8 mouse cellular contexts compared by ENCODE assay signal in the genomic region with DNA sequence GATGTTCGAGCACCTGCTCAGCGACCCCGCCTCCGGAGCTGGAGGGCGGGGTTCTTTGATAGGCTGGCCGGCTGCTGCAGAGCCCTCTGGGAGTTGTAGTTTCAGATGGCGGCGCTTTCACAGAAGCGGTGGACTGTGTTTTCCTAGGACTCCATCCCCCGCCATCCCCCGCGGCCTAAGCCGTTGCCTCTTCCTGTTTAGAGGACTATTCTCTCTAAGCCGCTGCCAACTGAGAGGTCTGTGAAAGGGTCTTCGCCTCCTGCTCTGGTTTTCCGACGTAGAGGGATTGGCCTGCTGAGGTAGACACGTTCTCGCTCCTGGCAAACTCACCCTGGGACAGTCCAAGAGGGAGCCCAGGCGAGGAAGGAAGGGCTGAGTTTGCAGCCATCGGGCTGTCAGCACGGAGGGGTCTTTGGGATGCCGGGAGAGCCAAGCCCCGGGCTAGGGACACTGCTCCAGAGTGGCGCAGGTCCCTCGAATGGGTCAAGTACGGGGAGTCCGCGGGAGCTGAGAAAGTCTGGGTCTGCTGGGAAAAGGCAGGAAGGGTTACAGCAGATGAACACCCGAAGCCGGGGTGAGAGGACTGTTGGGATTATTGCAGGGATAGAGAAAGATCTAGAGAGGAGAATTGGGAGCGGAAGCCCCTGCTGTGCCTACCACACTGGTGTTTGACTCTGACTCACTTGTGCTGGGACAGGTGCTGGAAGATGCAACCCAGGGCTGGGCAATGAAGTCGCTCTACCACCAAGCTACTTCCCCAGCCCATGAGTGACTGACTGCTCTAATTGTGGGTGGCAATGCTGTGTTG. TPM values are rescaled to one million over a fixed set of nuclear protein-coding genes. Genes with fewer than 3 reads are reported as not detected.
A peak's percentile ranks its signal among the peaks of the same experiment; 100 is the strongest.
DNase-seq lines count a peak whose midpoint lies in the region; ATAC-seq and TF ChIP-seq lines count a peak whose summit lies in the region.

A gene (plus strand): TSS at position 178 of the 808 bp plus-strand sequence.

- TF ChIP-seq CTCF in liver, embryonic 14.5 days (IDR thresholded peaks at IDR 0.05; ENCODE audit: low read depth): no peak
- TF ChIP-seq CTCF in stomach, postnatal 0 days (IDR thresholded peaks at IDR 0.05; ENCODE audit: low read depth): peak; percentile 19; the same call in 1 of the 2 replicates

- ATAC-seq in CD4-positive, CD25-positive, alpha-beta regulatory T cell, adult 4 months: peak; percentile 98
- ATAC-seq in heart, embryonic 15.5 days (replicated peaks; ENCODE audit: insufficient number of reproducible peaks, insufficient read depth, low FRiP score, low read depth): peak; percentile 98
- ATAC-seq in liver, embryonic 14.5 days (ENCODE audit: insufficient read depth): peak; percentile 99
- peak; percentile 98 for ATAC-seq in neural tube, embryonic 11.5 days (ENCODE audit: insufficient read depth, low FRiP score, low TSS enrichment)
- ATAC-seq in stomach, postnatal 0 days (ENCODE audit: low FRiP score, low TSS enrichment): peak; percentile 97

- peak within 1 kb of the TSS; percentile 85 for H3K9ac ChIP-seq in heart, embryonic 15.5 days
- peak within 1 kb of the TSS; percentile 99 for H3K9ac ChIP-seq in liver, embryonic 14.5 days (replicated peaks)
- H3K9ac ChIP-seq in neural tube, embryonic 11.5 days (ENCODE audit: low read length): peak within 1 kb of the TSS; percentile 70
- peak within 1 kb of the TSS; percentile 82 for H3K9ac ChIP-seq in stomach, postnatal 0 days (ENCODE audit: low read length)

- H3K4me3 ChIP-seq in forebrain, embryonic 10.5 days: peak within 1 kb of the TSS; percentile 84
- peak within 1 kb of the TSS; percentile 82 for H3K4me3 ChIP-seq in heart, embryonic 15.5 days
- H3K4me3 ChIP-seq in liver, embryonic 14.5 days (ENCODE audit: insufficient read depth in 1 of 2, low read depth in 2 of 2, low read length in 2 of 2): peak within 1 kb of the TSS; percentile 98 to 99
- peak within 1 kb of the TSS; percentile 80 for H3K4me3 ChIP-seq in neural tube, embryonic 11.5 days (ENCODE audit: low read depth, low read length)
- peak within 1 kb of the TSS; percentile 85 for H3K4me3 ChIP-seq in stomach, postnatal 0 days (ENCODE audit: low read depth, low read length)

- WGBS in forebrain, embryonic 10.5 days: under 1% methylated on average over 33 of the region's 33 CpGs
- WGBS in heart, embryonic 15.5 days: under 1% methylated on average over 33 of the region's 33 CpGs
- 1% methylated on average over 33 of the region's 33 CpGs for WGBS in liver, embryonic 14.5 days (ENCODE audit: insufficient replicate concordance)
- WGBS in neural tube, embryonic 11.5 days: under 1% methylated on average over 33 of the region's 33 CpGs
- under 1% methylated on average over 33 of the region's 33 CpGs for WGBS in stomach, postnatal 0 days

- peak within 1 kb of the TSS; percentile 82 for H3K27ac ChIP-seq in forebrain, embryonic 10.5 days
- H3K27ac ChIP-seq in heart, embryonic 15.5 days: peak within 1 kb of the TSS; percentile 77
- H3K27ac ChIP-seq in liver, embryonic 14.5 days: peak within 1 kb of the TSS; percentile 71
- no peak within 1 kb of the TSS for H3K27ac ChIP-seq in neural tube, embryonic 11.5 days (ENCODE audit: low read depth, low read length)
- H3K27ac ChIP-seq in stomach, postnatal 0 days (replicated peaks): peak within 1 kb of the TSS; percentile 63

- no peak for TF ChIP-seq EP300 in liver, embryonic 14.5 days (IDR thresholded peaks at IDR 0.05; ENCODE audit: low read depth)
- TF ChIP-seq EP300 in stomach, postnatal 0 days (optimal IDR thresholded peaks at IDR 0.05): no peak

- peak; percentile 85 for DNase-seq in c-Kit-negative CD71-positive TER-119-positive erythroid progenitor cells, embryonic 14.5 days (ENCODE audit: low read depth, low spot score)
- peak; percentile 93 for DNase-seq in forebrain, embryonic 10.5 days (ENCODE audit: extremely low spot score, low spot score)
- DNase-seq in kidney, postnatal 25 days: peak; percentile 95 to 97
- DNase-seq in liver, embryonic 14.5 days (ENCODE audit: low read depth in 3 of 3, low spot score in 3 of 3): peak; percentile 89 to 91 (median 89)
- peak; percentile 92 for DNase-seq in neural tube, embryonic 11.5 days (ENCODE audit: low spot score)
- peak; percentile 94 for DNase-seq in stomach, postnatal 0 days (ENCODE audit: low spot score)

- H3K36me3 ChIP-seq in forebrain, embryonic 10.5 days (replicated peaks): no peaks in the 10 kb centered on the region
- H3K36me3 ChIP-seq in heart, embryonic 15.5 days: no peaks in the 10 kb centered on the region
- no peaks in the 10 kb centered on the region for H3K36me3 ChIP-seq in liver, embryonic 14.5 days (replicated peaks; ENCODE audit: control insufficient read depth, insufficient read depth, low read depth)
- H3K36me3 ChIP-seq in neural tube, embryonic 11.5 days (ENCODE audit: control insufficient read depth, insufficient read depth, low read length): no peaks in the 10 kb centered on the region
- H3K36me3 ChIP-seq in stomach, postnatal 0 days (ENCODE audit: control insufficient read depth, insufficient read depth, low read length): no peaks in the 10 kb centered on the region

- peaks cover 15% of the 10 kb centered on the region for H3K4me1 ChIP-seq in forebrain, embryonic 10.5 days
- H3K4me1 ChIP-seq in heart, embryonic 15.5 days (replicated peaks): peaks cover 11% of the 10 kb centered on the region
- peaks cover 4 to 5% of the 10 kb centered on the region in 2 experiments; a peak in 3 of 4 replicates for H3K4me1 ChIP-seq in liver, embryonic 14.5 days (replicated peaks; ENCODE audit: control insufficient read depth in 2 of 2, insufficient read depth in 2 of 2, low read length in 1 of 2)
- H3K4me1 ChIP-seq in neural tube, embryonic 11.5 days (ENCODE audit: control insufficient read depth, insufficient read depth, low read length): 0 out of 2 replicates have a peak, but pooled peaks cover 9% of the 10 kb centered on the region
- H3K4me1 ChIP-seq in stomach, postnatal 0 days (replicated peaks; ENCODE audit: control insufficient read depth, insufficient read depth): no peaks in the 10 kb centered on the region

- no peaks in the 10 kb centered on the region for H3K9me3 ChIP-seq in forebrain, embryonic 10.5 days
- no peaks in the 10 kb centered on the region for H3K9me3 ChIP-seq in heart, embryonic 15.5 days (replicated peaks)
- H3K9me3 ChIP-seq in liver, embryonic 14.5 days (ENCODE audit: control insufficient read depth, low read length): no peaks in the 10 kb centered on the region
- no peaks in the 10 kb centered on the region for H3K9me3 ChIP-seq in neural tube, embryonic 11.5 days (ENCODE audit: control insufficient read depth, low read length)
- H3K9me3 ChIP-seq in stomach, postnatal 0 days (ENCODE audit: control insufficient read depth, low read length): no peaks in the 10 kb centered on the region

- peak within 1 kb of the TSS; percentile 91 for H3K4me2 ChIP-seq in heart, embryonic 15.5 days
- H3K4me2 ChIP-seq in liver, embryonic 14.5 days (ENCODE audit: low read depth): peak within 1 kb of the TSS; percentile 91
- peak within 1 kb of the TSS; percentile 75 for H3K4me2 ChIP-seq in neural tube, embryonic 11.5 days (ENCODE audit: low read depth)
- peak within 1 kb of the TSS; percentile 97 for H3K4me2 ChIP-seq in stomach, postnatal 0 days (replicated peaks; ENCODE audit: low read depth)

- no peaks in the 10 kb centered on the region for H3K27me3 ChIP-seq in forebrain, embryonic 10.5 days (ENCODE audit: poor library complexity, severe bottlenecking)
- no peaks in the 10 kb centered on the region for H3K27me3 ChIP-seq in heart, embryonic 15.5 days
- H3K27me3 ChIP-seq in liver, embryonic 14.5 days (ENCODE audit: control insufficient read depth, insufficient read depth, low read length): no peaks in the 10 kb centered on the region
- H3K27me3 ChIP-seq in neural tube, embryonic 11.5 days (ENCODE audit: control insufficient read depth, insufficient read depth, low read length): no peaks in the 10 kb centered on the region
- H3K27me3 ChIP-seq in stomach, postnatal 0 days (ENCODE audit: control insufficient read depth, insufficient read depth, low read length): no peaks in the 10 kb centered on the region

RNA-seq across cellular contexts. Expression of the gene that starts here (rescaled TPM):
- polyA plus RNA-seq in CD4-positive, CD25-positive, alpha-beta regulatory T cell, adult 4 months (2017; shearing (Covaris generic)): 10 to 100 TPM; 32.2 to 32.9 TPM
- 12.3 and 12.5 TPM in 2 replicates for polyA plus RNA-seq in forebrain, embryonic 10.5 days (2016; fragmentation: Nextera tagmentation; extraction: Ambion mirVana)
- 11.2 and 14.4 TPM in 2 replicates for polyA plus RNA-seq in heart, embryonic 15.5 days (2015; fragmentation: Nextera tagmentation; extraction: Ambion mirVana)
- polyA plus RNA-seq in liver, embryonic 14.5 days (2012; rRNA removed): 9.2 and 10.9 TPM in 2 replicates
- polyA plus RNA-seq in liver, embryonic 14.5 days (2014; fragmentation: Nextera tagmentation; extraction: Ambion mirVana): 8.3 and 9.2 TPM in 2 replicates
- polyA plus RNA-seq in neural tube, embryonic 11.5 days (2014; fragmentation: Nextera tagmentation; extraction: Ambion mirVana): 17.6 and 18.9 TPM in 2 replicates
- polyA plus RNA-seq in stomach, postnatal 0 days (2015; fragmentation: Nextera tagmentation; extraction: Ambion mirVana): 8.9 and 10.1 TPM in 2 replicates
